Mouse (Mus musculus) erythroblast, embryonic 14.5 days (primary cell): ENCODE measurements around the gene Gm5741. TPM values are rescaled to one million over a fixed set of nuclear protein-coding genes. Genes with fewer than 3 reads are reported as not detected.
A peak's percentile ranks its signal among the peaks of the same experiment; 100 is the strongest.

Experiments used
- H3K27me3 ChIP-seq: 2 replicates; pipeline ENCODE4 v1.6.1; 2012; ENCODE audit warnings: inconsistent platforms; ENCODE audit not compliant: control insufficient read depth
- H3K36me3 ChIP-seq: 2 replicates; pipeline ENCODE4 v1.6.1; 2012; ENCODE audit warnings: mild to moderate bottlenecking, inconsistent platforms; ENCODE audit not compliant: control insufficient read depth
- H3K4me1 ChIP-seq: 2 replicates; pipeline ENCODE4 v1.6.1; 2012; ENCODE audit warnings: inconsistent platforms; ENCODE audit not compliant: control insufficient read depth
- H3K4me3 ChIP-seq: replicated peaks from 2 replicates; pipeline ENCODE3; 2012; ENCODE audit warnings: moderate library complexity, mild to moderate bottlenecking, inconsistent platforms
- H3K9me3 ChIP-seq: 2 replicates; pipeline ENCODE4 v1.6.1; 2012; ENCODE audit warnings: low read length, inconsistent platforms, mixed read lengths; ENCODE audit not compliant: control insufficient read depth
- GATA1 ChIP-seq: IDR thresholded peaks from 2 replicates; pipeline ENCODE4 v1.6.1; 2012; ENCODE audit warnings: low read length, inconsistent platforms, mixed read lengths
- TAL1 ChIP-seq: IDR thresholded peaks from 3 replicates; pipeline ENCODE4 v1.6.1; 2012; ENCODE audit warnings: low read length, inconsistent platforms, mixed read lengths
- polyA plus RNA-seq: library from polyadenylated mRNA; stranded (reverse); fragments of >175 nt; gene quantifications from 2 replicates; pipeline ENCODE4 v1.2.3, GENCODE M21; 2012

Gene Gm5741
- polyA plus RNA-seq, 1 experiment = not detected

DNA sequence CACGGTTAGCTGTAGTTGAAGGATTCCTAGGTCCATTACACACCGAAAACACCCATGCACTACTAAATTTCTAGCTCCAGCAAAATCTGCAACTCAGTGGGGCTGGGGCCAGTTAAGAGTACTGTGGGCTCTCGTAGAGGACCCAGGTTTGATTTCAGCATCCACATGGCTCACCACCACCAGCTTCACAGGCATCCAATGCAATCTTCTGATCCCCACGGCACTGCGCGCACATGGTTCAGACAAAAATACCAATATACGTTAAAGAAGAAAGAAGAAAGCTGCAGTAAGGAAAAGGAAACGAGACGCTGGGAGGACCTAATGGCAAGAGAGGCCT lies 31.4 kb downstream of the Gm5741 start:
- Histone ChIP-seq H3K36me3 (peaks cover 57% of the 10 kb centered on the region), H3K4me1 (peaks cover 74% of the 10 kb centered on the region), H3K27me3 (no peaks in the 10 kb centered on the region), H3K9me3 (no peaks in the 10 kb centered on the region), H3K4me3 (peak overlapping the region; percentile 91)
- TF ChIP-seq GATA1 (no peak), TAL1 (no peak)

GRCm38 (mm10) chr8:85035728-85036310 lies 32.0 kb downstream of the Gm5741 start:
- peak overlapping the region; percentile 91 for H3K4me3 ChIP-seq
- no peaks in the 10 kb centered on the region for H3K9me3 ChIP-seq
- H3K4me1 ChIP-seq = peaks cover 70% of the 10 kb centered on the region
- H3K27me3 ChIP-seq = no peaks in the 10 kb centered on the region
- H3K36me3 ChIP-seq = peaks cover 56% of the 10 kb centered on the region
- TF ChIP-seq TAL1 (no peak), GATA1 (no peak)

GRCm38 (mm10) chr8:85035165-85035727 lies 32.5 kb downstream of the Gm5741 start:
- H3K27me3 ChIP-seq = no peaks in the 10 kb centered on the region
- peak overlapping the region; percentile 91 for H3K4me3 ChIP-seq
- H3K9me3 ChIP-seq = no peaks in the 10 kb centered on the region
- H3K36me3 ChIP-seq = peaks cover 55% of the 10 kb centered on the region
- TF ChIP-seq TAL1 = no peak
- TF ChIP-seq GATA1 = no peak
- H3K4me1 ChIP-seq = peaks cover 69% of the 10 kb centered on the region

DNA sequence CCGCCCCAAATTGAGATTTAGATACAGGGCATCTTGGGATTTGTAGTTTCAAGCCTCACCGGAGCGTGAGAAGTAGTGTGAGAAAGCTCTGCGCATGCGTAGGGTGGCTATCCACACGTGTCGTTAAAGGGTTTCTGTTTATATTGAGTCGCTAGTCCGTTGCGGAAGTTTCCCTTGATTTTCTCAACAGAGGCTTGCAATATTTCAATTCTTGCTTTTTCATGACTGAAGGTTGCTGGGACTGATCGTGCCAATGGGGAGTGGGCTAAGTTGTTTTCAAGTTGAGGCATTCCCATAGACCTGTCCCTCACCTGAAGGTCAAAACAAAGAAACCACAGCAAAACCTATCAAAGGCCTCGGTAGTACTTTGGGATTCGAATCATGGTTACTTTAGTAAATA lies 33.0 kb downstream of the Gm5741 start:
- H3K4me1 ChIP-seq = peaks cover 68% of the 10 kb centered on the region
- H3K9me3 ChIP-seq = no peaks in the 10 kb centered on the region
- H3K27me3 ChIP-seq = no peaks in the 10 kb centered on the region
- peaks cover 55% of the 10 kb centered on the region for H3K36me3 ChIP-seq
- H3K4me3 ChIP-seq = peak overlapping the region; percentile 91
- TF ChIP-seq TAL1 (no peak), GATA1 (no peak)

GRCm38 (mm10) chr8:85033867-85034266 lies 33.9 kb downstream of the Gm5741 start:
- no peaks in the 10 kb centered on the region for H3K27me3 ChIP-seq
- peaks cover 72% of the 10 kb centered on the region for H3K4me1 ChIP-seq
- no peak overlapping the region for H3K4me3 ChIP-seq
- H3K9me3 ChIP-seq = no peaks in the 10 kb centered on the region
- TF ChIP-seq GATA1 (no peak), TAL1 (no peak)
- peaks cover 58% of the 10 kb centered on the region for H3K36me3 ChIP-seq

- peaks cover 72% of the 10 kb centered on the region for H3K4me1 ChIP-seq
- no peak overlapping the region for H3K4me3 ChIP-seq
- no peaks in the 10 kb centered on the region for H3K9me3 ChIP-seq
- peaks cover 63% of the 10 kb centered on the region for H3K36me3 ChIP-seq
- no peaks in the 10 kb centered on the region for H3K27me3 ChIP-seq
- no peak for TF ChIP-seq TAL1
- TF ChIP-seq GATA1 = no peak
Observed at GRCm38 (mm10) chr8:85032622-85033311, 35.0 kb downstream of the Gm5741 start.

- H3K4me3 ChIP-seq = peak overlapping the region; percentile 99
- peaks cover 68% of the 10 kb centered on the region for H3K4me1 ChIP-seq
Observed at GRCm38 (mm10) chr8:85029271-85029670, 38.5 kb downstream of the Gm5741 start.

DNA sequence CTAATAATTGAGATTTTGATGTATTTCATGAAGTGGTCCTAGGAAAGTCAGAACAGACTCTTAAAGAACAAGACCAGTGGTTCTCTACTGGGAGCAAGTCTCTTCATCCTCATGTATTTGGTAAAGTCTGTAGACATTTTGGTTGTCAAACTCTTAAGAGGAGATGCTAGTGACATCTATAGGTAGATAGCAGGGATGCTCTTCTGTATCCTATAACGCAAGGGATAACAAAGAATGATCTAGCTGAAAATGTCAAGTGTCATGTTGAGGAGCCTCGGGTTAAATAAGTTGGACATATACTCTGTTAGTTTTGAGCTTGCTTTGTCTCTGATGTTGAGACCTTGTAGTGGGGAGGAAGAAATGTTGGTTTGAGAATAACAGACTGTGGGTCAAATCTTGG lies 39.9 kb downstream of the Gm5741 start:
- H3K4me1 ChIP-seq = peaks cover 67% of the 10 kb centered on the region
- H3K36me3 ChIP-seq = peaks cover 63% of the 10 kb centered on the region
- TF ChIP-seq GATA1 (no peak), TAL1 (no peak)
- H3K27me3 ChIP-seq = no peaks in the 10 kb centered on the region
- H3K4me3 ChIP-seq = peak overlapping the region; percentile 99
- H3K9me3 ChIP-seq = no peaks in the 10 kb centered on the region

More at GRCm38 (mm10) chr8:85029271-85029670, 38.5 kb downstream of the Gm5741 start:
- no peaks in the 10 kb centered on the region for H3K27me3 ChIP-seq
- H3K36me3 ChIP-seq = peaks cover 64% of the 10 kb centered on the region
- TF ChIP-seq GATA1 = no peak
- no peak for TF ChIP-seq TAL1
- H3K9me3 ChIP-seq = no peaks in the 10 kb centered on the region

DNA sequence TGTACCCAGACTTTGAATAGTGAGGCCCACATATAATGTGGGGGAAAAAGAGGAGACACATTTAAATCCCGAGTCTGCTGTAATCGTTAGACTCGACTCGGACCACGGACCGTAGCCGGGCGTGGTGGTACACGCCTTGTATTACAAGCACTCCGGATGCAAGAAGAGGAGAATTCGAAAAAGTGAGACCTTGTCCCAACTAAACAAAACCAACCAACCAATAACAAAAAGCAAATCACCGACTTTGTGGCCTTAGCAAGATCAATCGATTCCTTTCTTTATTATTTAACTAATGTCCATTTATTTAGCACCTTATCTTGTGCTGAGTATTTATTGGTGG lies 40.3 kb downstream of the Gm5741 start:
- no peaks in the 10 kb centered on the region for H3K9me3 ChIP-seq
- peaks cover 61% of the 10 kb centered on the region for H3K36me3 ChIP-seq
- H3K27me3 ChIP-seq = no peaks in the 10 kb centered on the region
- peaks cover 66% of the 10 kb centered on the region for H3K4me1 ChIP-seq
- peak overlapping the region; percentile 99 for H3K4me3 ChIP-seq
- TF ChIP-seq TAL1 = no peak
- no peak for TF ChIP-seq GATA1
